Mouse (Mus musculus) stomach, embryonic 16.5 days (tissue): Measurements from ENCODE around the gene Eif4e2. TPM values are rescaled to one million over a fixed set of nuclear protein-coding genes. Genes with fewer than 3 reads are reported as not detected.

ENCODE experiments used
- ATAC-seq: fragments of 200-750 bp; cut with Nextera tagmentation; 2 replicates; pipeline ENCODE4 v1.8.0; 2017; ENCODE audit warnings: moderate number of reproducible peaks, moderate TSS enrichment; ENCODE audit not compliant: insufficient read depth, low FRiP score
- H3K27ac ChIP-seq: fragments of 300-500 bp; sonication (generic); 2 replicates; pipeline ENCODE4 v1.5.1; 2014; ENCODE audit warnings: low read length
- H3K27me3 ChIP-seq: fragments of 300-500 bp; sonication (generic); 2 replicates; pipeline ENCODE4 v1.6.1; 2014; ENCODE audit warnings: low read length, control low read depth, mixed read lengths; ENCODE audit not compliant: control insufficient read depth, insufficient read depth
- H3K36me3 ChIP-seq: fragments of 300-500 bp; sonication (generic); 2 replicates; pipeline ENCODE4 v1.6.1; 2014; ENCODE audit warnings: low read length; ENCODE audit not compliant: control insufficient read depth, insufficient read depth
- H3K4me1 ChIP-seq: fragments of 300-500 bp; sonication (generic); 2 replicates; pipeline ENCODE4 v1.6.1; 2014; ENCODE audit warnings: low read length, control low read depth, mixed read lengths; ENCODE audit not compliant: control insufficient read depth, insufficient read depth
- H3K4me2 ChIP-seq: fragments of 300-500 bp; sonication (generic); 2 replicates; pipeline ENCODE4 v1.6.1; 2014; ENCODE audit warnings: low read depth, low read length, mixed read lengths
- H3K4me3 ChIP-seq: fragments of 300-500 bp; sonication (generic); replicated peaks from 2 replicates; pipeline ENCODE4 v1.5.1; 2014; ENCODE audit warnings: mild to moderate bottlenecking, low read length
- H3K9ac ChIP-seq: fragments of 300-500 bp; sonication (generic); 2 replicates; pipeline ENCODE4 v1.6.1; 2014; ENCODE audit warnings: low read length
- H3K9me3 ChIP-seq: fragments of 300-500 bp; sonication (generic); replicated peaks from 2 replicates; pipeline ENCODE4 v1.6.1; 2016; ENCODE audit warnings: low read length, control low read depth; ENCODE audit not compliant: control insufficient read depth
- WGBS: fragments of 180-500 bp; shearing (Covaris S2); extraction: QIAGEN DNeasy Blood & Tissue Kit; methylation state at CpG from one replicate; pipeline ENCODE4 v1.1.7; 2014; 5-methylcytosine and 5-hydroxymethylcytosine counted together
- polyA plus RNA-seq: library from polyadenylated mRNA; unstranded; fragments of >200 nt; fragmentation: Nextera tagmentation; extraction: Ambion mirVana; gene quantifications from 2 replicates; pipeline ENCODE4 v1.2.1, GENCODE M21; 2015

Eif4e2 gene
- polyA plus RNA-seq, 1 experiment from 2014 or later: 150 TPM

DNA sequence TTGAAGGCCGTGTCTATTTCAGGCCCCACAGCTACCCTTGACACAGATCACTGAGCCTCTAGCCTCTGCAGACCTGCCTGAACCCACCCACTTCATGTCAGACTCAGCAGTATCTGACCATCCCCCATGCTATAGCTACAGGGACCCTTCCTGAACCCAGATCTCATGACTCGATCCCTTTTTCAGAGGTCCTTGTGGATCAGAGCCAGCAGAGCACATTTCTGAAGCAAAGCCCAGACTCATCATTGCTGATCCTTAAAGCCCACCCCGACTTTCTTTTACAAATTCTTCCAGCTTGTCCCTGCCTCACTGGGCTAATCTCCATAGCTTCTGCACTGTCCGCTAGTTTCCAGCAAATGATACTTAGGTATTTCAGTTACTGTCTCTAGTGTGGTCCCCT, 60.4 kb downstream of the Eif4e2 start:
- no peak for ATAC-seq
- Histone ChIP-seq H3K4me2 (no peak overlapping the region), H3K9ac (no peak overlapping the region), H3K4me3 (no peak overlapping the region), H3K4me1 (peaks cover 5% of the 10 kb centered on the region; the same call in 1 of the 2 replicates), H3K36me3 (no peaks in the 10 kb centered on the region), H3K27me3 (no peaks in the 10 kb centered on the region), H3K27ac (no peak overlapping the region), H3K9me3 (no peaks in the 10 kb centered on the region)
- 64% methylated on average over 4 of the region's 4 CpGs for WGBS

DNA sequence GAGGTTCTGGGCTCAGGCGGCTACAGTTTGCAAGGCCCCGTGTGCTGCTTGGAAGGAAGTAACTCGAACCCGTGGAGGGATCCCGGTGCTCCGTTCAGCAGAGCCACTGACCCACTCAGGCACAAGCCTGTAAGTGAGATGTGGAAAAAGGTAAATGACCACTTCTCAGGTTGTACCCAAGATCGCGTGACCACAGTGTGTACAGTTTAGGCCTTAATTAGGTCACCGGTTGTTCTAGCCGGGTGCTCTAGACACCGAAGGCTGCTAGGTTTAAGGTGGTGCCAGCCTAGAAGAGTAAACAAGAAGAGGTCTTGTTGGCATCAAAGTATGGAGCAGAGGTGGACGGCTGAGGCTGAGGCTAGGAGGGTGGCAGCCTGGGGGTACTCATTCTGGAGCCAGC, 61.4 kb downstream of the Eif4e2 start:
- WGBS: 89% methylated on average over 12 of the region's 12 CpGs
- no peaks in the 10 kb centered on the region for H3K27me3 ChIP-seq
- no peaks in the 10 kb centered on the region for H3K36me3 ChIP-seq
- H3K27ac ChIP-seq: no peak overlapping the region
- ATAC-seq: no peak
- no peak overlapping the region for H3K4me3 ChIP-seq
- H3K4me1 ChIP-seq: peaks cover 5% of the 10 kb centered on the region; the same call in 1 of the 2 replicates
- no peak overlapping the region for H3K9ac ChIP-seq
- H3K4me2 ChIP-seq: no peak overlapping the region
- H3K9me3 ChIP-seq: no peaks in the 10 kb centered on the region

DNA sequence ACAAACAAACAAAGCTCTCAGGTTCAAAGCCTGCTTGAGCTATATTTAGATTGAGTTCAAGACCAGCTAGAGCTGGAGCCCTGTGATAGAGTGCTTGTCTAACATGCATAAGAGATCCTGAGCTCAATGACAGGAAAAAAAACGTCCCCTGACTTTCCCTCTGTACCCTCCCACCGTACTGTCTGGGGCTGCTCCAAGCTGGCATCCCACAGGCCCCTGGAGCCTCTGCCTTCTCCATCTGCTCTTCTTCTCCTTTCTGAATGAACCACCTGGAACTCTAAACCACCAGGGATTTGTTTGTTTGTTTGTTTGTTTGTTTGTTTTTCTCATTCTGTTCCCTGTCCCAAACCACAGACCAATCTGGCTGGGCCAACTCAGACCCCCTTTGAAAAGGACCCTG, 62.3 kb downstream of the Eif4e2 start:
- Histone ChIP-seq H3K9me3 (no peaks in the 10 kb centered on the region), H3K9ac (no peak overlapping the region), H3K4me2 (no peak overlapping the region), H3K4me3 (no peak overlapping the region), H3K27ac (no peak overlapping the region), H3K4me1 (peaks cover under 1% of the 10 kb centered on the region; the same call in 1 of the 2 replicates), H3K36me3 (no peaks in the 10 kb centered on the region), H3K27me3 (no peaks in the 10 kb centered on the region)
- no peak for ATAC-seq
- WGBS: 47% methylated on average over 2 of the region's 2 CpGs

DNA sequence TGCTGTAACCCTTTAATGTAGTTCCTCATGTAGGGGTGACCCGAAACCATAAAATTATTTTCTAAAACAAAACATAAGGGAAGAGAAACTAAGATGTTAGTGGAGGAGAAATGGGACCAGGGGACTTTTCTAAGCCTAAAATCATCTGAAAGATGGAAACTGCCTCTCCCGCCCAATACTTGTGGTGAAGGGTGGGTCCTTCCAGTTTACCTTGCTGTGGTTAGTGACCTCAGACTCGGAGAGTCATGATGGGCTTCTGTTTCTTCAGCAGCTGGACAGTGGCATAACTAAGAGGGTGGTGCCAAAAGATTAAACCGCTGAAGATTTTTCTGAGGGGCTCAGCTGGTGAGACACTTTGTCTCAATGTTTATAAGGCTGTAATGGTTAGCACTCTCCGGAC, 66.6 kb downstream of the Eif4e2 start:
- WGBS: 65% methylated on average over 5 of the region's 5 CpGs
- H3K27ac ChIP-seq: no peak overlapping the region
- no peak overlapping the region for H3K4me3 ChIP-seq
- H3K4me2 ChIP-seq: no peak overlapping the region
- no peaks in the 10 kb centered on the region for H3K4me1 ChIP-seq
- no peak overlapping the region for H3K9ac ChIP-seq
- H3K36me3 ChIP-seq: no peaks in the 10 kb centered on the region
- no peak for ATAC-seq
- H3K9me3 ChIP-seq: no peaks in the 10 kb centered on the region
- H3K27me3 ChIP-seq: no peaks in the 10 kb centered on the region

DNA sequence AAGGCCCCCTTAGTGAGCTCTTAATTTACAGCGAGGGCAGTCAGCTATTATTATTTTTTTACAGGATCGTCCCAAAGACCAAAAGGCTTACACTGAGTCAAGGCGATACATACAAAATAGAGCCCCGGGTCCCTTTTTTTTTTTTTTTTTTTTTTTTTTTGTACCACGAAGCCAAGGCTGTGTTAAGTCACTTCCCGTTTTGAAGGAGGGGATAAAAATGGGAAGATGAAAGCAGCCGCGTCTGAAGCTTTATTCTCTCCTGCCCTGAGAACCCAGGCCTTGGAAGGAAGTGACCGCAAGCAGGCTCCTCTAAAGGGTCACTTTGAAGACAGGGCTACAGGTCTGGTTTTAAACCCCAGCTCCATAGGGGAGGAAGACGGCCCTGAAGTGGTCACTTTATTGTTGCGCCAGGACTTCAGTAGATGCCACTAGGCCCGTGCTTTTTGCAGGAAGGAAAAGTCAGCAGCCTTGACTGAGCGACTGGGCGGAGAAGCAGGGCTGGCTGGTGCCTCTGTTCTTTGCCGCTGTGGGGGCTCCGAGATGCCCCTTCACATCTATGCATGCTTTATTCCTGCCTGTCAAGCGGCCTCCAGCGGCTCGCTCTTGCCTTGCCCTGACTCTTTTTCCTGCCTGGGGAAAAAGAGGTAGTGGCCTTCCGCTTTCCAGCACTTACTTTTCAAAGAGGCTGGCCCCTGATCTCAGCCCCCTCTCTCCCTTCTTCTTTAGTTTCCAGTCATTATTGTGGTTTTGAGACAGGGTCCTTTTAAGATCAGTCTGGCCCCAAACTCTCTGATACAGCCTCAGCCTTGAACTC, 68.1 kb downstream of the Eif4e2 start:
- ATAC-seq: no peak
- H3K4me2 ChIP-seq: peak overlapping the region; percentile 27; the same call in 1 of the 2 replicates

DNA sequence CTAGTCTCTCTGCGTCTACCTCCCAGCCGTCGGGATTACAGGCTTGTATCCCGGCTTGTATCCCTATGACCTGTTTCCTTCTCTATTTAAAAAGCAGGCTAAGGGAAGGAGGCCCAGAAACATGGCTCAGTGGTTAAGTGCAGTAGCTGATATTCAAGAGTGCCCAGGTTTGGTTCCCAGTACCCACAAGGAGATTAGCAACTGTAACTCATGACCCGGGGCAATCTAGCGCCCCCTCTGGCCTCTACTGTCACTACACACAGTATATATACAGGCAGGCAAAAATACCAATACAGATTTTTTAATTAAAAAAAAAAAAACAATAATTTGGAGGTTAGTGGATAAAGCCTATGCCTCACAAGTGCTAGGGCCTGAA, 68.7 kb downstream of the Eif4e2 start:
- H3K9me3 ChIP-seq: no peaks in the 10 kb centered on the region
- no peaks in the 10 kb centered on the region for H3K27me3 ChIP-seq
- 73% methylated on average over 6 of the region's 6 CpGs for WGBS
- H3K9ac ChIP-seq: no peak overlapping the region
- no peak overlapping the region for H3K4me3 ChIP-seq
- no peaks in the 10 kb centered on the region for H3K36me3 ChIP-seq
- no peaks in the 10 kb centered on the region for H3K4me1 ChIP-seq
- ATAC-seq: no peak
- no peak overlapping the region for H3K4me2 ChIP-seq
- no peak overlapping the region for H3K27ac ChIP-seq

More for the DNA sequence above, 68.1 kb downstream of the Eif4e2 start:
- Histone ChIP-seq H3K4me3 (no peak overlapping the region), H3K9ac (peak overlapping the region; percentile 23; the same call in 1 of the 2 replicates), H3K36me3 (no peaks in the 10 kb centered on the region), H3K4me1 (no peaks in the 10 kb centered on the region), H3K27ac (no peak overlapping the region), H3K27me3 (no peaks in the 10 kb centered on the region), H3K9me3 (no peaks in the 10 kb centered on the region)
- 33% methylated on average over 20 of the region's 20 CpGs for WGBS

DNA sequence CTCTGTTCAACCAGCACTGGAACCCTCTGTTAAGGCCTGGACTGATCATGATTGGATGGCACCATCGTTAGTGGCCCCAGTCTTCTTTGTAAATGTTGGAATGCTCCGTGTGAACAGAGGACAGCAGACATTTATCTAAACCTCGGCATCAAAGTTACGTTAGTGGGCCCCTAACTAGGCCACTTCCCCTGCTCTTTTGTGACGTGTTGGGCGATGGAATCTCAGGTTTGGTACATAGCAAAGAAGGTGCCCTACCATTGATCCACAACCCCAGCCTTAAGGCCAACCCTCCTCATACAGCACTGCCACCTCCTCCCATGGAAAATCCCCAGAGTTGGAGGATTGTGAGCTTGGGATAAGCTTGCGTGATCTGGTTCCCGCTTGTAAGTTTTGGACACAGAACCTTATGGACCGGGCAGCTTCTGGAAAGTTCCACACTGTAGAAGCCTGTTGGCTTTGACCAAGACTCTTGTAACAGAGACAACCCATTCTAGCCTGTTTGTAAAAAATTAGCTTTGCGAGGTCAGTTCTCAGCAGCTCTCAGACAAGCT, 69.8 kb downstream of the Eif4e2 start:
- ATAC-seq: no peak
- no peaks in the 10 kb centered on the region for H3K9me3 ChIP-seq
- H3K36me3 ChIP-seq: no peaks in the 10 kb centered on the region
- 76% methylated on average over 10 of the region's 10 CpGs for WGBS
- no peak overlapping the region for H3K4me2 ChIP-seq
- no peak overlapping the region for H3K9ac ChIP-seq
- H3K27ac ChIP-seq: no peak overlapping the region
- H3K4me1 ChIP-seq: no peaks in the 10 kb centered on the region
- H3K4me3 ChIP-seq: no peak overlapping the region
- H3K27me3 ChIP-seq: no peaks in the 10 kb centered on the region

DNA sequence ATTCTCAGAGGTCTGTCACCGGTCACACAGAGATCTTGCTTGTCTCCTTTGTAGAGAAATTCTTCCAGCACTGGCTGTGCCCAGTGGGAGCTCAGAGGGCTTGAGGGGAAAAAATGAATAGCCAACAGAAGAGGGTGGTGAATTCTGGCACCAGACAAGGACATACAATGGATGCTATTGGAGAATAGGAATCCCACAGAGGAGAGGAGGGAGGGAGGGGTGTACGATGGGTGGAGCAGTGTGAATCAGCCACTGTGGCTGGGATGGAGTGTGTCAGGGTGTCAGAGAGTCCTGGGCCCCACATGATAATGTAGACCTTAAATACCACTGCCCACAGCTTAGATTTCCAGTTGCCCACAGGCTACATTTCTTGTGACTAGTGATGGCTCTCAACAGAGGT, 73.4 kb downstream of the Eif4e2 start:
- ATAC-seq: no peak
- Histone ChIP-seq H3K9ac (no peak overlapping the region), H3K4me3 (no peak overlapping the region), H3K4me2 (no peak overlapping the region), H3K36me3 (no peaks in the 10 kb centered on the region), H3K4me1 (no peaks in the 10 kb centered on the region), H3K27me3 (no peaks in the 10 kb centered on the region), H3K9me3 (no peaks in the 10 kb centered on the region), H3K27ac (no peak overlapping the region)
- 67% methylated on average over 2 of the region's 2 CpGs for WGBS
